Mouse (Mus musculus) c-Kit-positive CD71-positive TER-119-negative erythroid progenitor cells, embryonic 14.5 days (primary cell): ENCODE measurements around the gene Bcl2l12.

ENCODE experiments used
- DNase-seq: peaks from one replicate; pipeline ENCODE4 v3.0.0-alpha.2; 2013; ENCODE audit warnings: low read depth

Bcl2l12 gene

DNA sequence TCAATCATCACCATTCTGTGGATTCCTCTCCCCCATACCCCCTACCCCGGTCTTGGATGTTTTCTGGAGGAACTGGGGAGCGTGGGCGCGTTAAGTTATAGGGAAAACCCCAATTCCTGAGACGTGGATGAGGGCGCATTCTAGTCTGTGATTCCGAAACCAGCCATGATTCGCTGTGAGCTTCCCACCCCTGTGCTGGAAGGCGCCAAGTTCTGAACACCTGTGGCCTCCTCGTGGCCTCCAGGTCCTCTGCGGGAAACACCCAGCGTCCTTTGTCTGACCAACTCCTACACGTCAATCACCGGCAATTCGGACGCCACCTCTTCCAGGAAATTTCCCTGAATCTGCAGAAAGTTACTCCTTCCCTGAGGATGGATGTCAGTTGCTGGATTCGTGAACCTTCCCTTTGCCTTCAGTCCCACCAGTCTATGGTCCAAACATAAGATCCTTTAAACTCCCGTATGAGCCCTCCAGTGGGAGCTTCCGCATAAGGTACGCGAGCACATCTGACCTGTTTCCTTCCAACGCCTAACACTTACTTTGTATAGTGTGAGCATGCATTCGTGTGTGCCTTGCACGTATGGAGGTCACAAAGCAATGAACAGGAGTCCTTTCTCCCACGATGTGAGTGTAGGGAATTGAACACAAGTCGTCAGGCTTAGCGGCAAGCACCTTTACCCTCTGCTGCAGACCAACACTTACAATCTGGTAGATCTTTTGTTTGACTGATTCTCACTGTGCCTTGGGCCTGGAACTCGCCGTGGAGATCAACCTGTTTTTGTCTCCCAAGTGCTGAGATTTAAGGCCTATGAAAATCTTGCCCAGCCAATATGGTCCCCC is 11.4 kb downstream of the Bcl2l12 start:
- DNase-seq: no peak

DNA sequence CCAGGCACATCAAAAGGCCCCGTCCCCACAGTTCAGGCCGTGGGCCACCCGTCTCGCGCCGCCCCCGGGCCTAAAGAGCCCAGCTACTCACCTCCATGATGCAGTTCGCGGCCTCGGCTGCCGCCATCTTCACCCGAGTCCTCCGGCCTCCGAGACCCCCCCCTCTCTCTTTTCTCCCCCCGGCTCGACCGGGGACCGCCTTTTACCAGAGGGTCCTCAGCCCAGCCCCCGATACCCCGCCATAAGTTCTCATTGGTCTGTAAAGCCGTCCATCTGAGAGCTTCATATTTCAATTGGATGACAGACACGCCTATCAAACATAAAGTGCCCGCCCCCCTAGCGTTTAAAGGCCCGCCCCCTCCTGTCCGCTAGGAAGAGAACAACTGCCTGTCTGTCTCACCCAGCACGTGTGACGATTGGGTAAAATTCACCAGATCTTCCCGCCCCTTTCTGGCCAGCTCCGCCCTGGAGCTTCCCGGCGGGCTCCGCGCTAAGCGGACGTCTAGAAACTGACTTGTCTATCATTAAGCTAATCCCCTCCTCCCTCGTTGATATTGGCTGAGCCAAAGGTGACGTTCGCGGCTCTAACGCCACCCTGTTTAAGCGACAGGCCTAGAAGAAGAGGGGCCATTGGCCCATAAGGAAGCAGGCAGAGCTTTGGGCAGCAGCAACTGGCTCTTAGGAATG is 12.2 kb downstream of the Bcl2l12 start, which contains the start of gene Prmt1:
Prmt1 (minus strand) TSS at position 377 of the 687 bp plus-strand sequence.
- DNase-seq: peak; percentile 97

DNA sequence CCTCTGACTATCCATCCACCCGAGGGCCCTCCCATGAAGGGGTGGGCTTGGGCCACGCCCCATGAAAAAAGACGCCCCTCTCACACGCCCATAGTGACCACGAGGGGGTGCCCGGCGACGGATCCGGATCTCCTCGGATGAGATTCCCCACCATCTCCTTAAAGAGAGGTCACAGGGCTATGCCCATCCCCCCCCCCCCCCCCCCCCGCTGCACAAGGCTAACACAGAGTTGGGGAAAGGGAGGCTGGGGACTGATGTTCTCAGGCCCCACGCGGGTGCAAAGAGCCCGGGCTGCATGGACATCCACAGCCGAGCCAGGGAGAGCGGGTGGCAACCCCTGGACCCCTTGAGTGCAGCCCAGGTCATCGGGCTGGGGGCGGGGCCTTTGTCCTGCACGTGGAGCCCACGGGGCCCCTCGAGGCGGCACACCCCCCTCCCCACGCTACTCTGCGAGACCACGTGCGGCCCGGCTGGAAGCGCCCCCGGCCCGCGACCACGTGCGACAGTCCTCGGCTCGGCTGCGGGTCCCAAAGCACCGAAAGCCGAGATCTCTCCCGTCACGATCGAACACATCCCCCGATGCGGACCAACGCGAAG is 12.8 kb downstream of the Bcl2l12 start:
- DNase-seq: no peak

DNA sequence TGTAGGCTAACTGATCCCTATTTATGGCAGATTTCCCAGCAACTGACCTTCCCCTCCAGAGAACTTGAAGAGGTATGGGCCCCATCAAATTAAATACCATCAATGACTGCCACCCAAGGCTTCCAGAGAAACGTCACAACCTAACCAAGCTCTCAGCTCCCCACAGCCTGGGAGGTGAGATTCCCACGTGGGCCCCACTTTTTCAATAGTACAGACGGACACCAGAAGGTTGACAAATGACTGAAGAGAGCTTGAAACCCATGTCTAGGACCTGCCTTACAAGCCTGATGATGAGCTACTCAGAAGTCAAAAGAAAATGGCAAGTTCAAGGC is 13.7 kb downstream of the Bcl2l12 start:
- DNase-seq: no peak

DNA sequence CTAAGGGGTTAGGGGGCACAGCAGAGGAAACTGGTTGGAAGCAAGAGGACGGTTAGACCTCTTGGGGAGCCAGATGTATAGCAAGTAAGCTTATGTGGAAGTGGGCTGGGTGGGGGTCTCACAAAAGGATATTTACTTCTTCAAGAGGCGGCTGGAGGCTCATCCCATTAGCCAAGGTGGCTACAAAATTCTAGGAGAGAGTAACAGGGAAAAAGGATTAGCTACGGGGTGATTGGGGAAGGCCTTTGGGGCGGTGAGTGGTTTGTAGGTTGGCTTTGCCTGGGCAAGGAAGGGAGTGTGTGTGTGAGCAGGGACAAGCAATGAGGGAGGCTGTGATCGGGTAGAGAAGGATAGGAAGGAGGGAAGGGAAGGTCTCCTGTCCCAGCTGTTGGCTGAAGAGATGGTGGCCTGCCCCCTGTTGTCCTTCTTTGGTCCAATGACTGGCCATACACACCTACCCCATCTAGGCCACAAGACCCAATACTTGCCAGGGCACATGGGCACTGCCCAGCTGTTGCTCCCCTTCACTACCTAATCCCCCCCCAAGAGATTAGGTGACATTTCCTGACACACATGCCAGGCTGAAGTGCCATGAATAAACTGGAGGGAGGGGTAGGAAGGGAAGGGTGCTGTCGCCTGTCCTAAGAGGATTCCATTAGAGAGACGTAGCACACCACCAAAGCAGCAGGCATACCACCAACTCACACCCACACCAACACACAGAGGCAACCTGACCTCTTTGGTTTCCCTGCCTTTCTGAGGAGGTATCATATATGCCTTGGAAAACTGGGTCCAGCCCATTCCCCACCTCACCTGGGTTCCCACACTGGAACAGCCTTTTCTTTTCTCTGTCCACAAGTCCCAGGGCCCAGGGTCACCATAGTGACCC is 14.3 kb downstream of the Bcl2l12 start:
- no peak for DNase-seq

DNA sequence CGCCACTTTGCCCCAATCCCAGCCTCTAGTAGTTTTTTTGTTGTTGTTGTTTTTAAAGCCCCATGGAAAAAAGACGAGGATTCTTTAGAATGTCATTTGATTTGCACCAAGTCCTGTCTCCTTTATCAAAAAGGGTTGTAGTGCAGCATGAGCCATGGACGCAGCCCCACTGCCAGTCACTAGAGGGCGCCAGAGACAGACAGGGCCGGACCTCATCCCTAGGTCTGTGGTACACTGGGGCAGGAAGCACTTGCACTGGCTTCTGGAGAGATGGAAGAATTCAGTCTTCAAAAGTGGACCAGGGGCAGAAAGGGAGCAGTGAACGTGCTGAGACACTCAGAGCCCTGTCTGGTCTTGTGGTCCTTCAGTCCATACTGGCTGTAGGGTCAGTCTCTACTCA is 15.4 kb downstream of the Bcl2l12 start:
- DNase-seq: peak; percentile 73

DNA sequence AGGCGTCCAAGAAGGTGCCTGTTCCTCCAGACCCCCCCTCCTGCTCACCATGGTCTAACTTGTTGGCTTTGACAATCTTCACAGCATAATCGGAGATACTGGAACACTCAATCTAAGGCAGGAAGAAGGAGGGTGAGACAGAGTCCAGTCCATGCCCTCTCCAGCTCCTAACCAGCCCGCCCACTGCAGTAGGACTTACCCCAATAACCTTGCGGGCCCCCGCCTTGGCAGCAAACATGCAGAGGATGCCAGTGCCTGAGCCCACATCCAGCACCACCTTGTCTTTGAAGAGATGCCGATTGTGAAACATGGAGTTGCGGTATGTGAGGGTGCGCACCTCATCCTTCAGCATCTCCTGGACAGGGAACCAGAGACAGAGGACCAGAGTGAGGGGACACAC is 17.0 kb downstream of the Bcl2l12 start:
- no peak for DNase-seq

DNA sequence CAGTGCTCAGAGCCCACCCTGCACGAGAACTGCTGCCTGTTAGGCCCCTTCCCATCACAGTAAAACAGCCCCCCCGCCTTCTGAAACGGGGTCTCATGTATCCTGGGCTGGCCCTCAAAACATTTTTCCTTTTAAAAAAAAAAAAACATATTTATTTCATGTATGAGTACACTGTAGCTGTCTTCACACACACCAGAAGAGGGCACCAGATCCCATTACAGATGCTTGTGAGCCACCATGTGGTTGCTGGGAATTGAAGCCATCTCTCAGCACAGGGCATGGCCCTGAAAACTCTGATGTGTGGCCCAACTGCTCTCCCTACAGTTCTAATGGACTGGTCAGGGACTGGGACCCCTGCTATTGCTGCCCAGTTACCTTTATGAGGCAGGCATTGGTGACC is 20.2 kb downstream of the Bcl2l12 start:
- DNase-seq: no peak

DNA sequence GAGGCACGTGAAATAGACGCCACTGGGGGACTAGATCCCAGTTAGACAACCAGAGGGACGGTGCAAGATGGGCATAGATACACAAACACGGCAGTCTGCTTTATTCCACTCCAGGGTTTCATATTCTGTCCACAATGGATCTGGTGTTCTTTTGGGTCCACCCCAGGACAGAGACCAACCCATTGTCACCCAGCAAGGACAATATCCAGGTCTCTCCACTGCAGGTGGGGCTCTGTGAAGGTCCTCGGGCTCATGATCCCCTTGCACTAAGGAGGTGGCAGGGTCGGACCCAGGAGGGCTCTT is 23.4 kb downstream of the Bcl2l12 start:
- no peak for DNase-seq

DNA sequence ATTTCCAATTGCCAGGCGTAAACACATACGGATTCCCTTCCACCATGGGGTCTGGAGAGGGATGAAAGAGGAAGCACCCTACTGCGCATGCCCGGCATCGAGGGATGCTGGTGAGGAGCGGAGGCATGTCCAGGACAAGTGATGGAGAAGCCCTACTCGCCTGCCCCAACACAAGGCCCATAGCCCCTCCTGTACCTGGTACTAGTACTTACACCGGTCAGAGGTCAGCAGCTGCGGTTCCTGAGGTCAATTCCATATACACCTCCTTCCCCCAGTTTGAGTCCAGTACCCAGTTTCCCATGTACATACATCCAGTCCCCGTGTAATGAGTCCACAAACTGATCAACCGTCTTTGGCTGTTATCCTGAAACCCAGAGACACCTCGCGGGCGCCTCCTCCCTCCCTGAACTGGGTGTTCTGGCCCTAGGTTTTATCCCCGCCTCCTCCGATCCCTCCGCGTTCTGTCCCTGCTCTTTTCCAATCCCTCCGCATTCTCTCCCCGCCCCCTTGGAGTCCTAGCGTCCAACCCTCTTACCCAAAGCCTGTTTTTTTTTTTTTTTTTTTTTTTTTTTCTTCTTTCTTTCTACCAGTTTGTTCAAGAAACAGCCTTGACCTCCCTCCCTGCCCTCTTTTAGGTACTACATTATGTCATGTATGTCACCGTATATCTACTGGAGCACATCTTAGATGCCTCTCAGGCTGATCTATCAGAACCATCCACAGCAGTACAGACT is 24.0 kb downstream of the Bcl2l12 start, which contains the start of gene Cpt1c:
Cpt1c (minus strand) TSS at position 469 of the 734 bp plus-strand sequence.
- DNase-seq: peak; percentile 86

DNA sequence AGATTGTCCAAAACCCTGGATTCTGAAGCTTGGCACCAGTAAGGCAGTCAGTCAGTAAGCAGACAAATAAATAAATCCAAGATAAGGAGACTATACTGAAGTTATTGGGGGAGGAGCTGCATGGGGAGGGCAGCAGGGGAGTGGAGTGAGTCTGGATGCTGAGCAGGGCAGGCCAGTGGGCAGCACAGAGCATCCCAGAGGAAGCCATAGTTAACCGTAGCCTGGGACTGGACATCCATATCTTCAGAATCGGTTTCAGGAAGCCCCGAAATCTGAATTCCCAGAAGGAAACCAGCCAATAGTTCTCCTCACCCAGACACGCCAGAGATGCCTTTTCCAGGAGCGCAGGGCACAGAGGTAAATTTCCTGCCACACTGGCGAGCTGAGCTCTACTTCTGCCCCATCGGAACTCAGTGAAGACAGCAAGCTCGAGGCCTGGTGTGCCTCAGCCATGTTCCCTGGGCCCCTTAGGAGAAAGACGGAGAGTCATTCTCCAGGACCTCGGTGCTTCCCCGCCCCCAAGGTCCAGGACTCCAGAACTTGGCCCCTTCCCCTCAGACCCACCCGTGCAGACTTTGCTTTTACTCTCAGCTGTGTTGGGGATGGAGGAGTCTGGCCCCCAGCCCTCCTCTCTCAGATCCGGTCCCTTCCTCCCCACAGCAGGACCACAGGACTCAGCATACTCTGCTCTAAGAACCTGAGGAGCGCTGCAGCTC is 24.9 kb downstream of the Bcl2l12 start:
- no peak for DNase-seq

DNA sequence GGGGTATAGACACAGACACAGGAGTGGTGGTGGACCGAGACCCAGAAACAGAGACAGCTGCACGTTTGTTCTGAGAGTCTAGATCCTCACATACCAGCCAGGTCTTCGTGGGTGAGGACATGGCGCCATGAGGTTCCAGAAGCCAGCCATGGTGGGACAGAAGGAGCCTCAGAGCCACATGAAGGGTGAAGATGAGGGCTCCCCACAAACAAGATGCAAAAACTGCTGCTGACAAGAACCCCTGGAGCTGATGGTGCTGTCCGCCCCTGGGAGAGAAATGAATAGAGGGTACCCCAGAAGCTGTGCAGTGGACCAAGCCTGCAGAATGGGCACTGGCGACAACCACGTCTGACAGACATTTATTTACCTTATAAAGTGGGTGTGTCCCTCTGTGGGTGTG is 27.4 kb downstream of the Bcl2l12 start:
- no peak for DNase-seq

DNA sequence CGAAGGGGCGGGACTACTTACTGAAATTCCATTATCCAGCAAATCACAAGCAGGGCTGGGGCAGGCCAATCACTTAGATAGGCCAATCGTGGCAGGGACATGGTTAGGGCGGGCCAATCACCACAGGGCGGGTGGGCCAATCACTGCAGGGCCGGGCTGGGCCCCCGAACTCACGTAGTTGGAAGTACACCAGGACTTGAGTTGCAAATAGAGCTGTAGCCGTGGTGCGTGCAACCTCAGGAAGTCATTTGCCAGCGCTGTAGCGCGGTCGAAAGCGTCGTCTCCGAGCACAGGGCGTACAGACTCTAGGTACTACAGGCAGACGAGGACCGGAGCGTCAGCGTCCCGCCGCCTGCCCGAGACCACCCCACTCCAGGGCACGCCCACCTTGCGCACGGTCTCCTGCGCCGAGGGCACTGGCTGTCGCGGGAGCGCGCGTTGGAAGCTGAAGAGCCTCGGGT is 28.3 kb downstream of the Bcl2l12 start:
- DNase-seq: peak; percentile 58

DNA sequence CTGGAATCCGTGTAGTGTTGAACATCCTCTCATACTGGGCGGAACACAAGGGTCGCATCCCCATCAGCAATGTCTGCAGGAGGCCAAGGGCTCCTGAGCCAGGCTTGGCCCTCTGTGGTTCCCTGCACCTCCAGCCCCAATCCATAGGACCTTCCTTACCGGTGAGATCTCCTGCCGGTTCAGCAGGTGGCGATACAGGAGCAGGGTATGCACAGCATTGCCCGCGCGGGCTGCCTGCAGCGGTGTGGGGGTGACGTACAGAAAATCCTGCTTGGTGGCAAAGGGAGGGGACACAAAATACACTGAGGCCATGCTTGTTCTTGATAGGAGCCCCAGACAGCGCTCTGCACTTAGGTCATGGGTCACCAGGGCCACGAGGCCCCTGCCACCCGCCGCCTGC is 31.9 kb downstream of the Bcl2l12 start:
- no peak for DNase-seq

DNA sequence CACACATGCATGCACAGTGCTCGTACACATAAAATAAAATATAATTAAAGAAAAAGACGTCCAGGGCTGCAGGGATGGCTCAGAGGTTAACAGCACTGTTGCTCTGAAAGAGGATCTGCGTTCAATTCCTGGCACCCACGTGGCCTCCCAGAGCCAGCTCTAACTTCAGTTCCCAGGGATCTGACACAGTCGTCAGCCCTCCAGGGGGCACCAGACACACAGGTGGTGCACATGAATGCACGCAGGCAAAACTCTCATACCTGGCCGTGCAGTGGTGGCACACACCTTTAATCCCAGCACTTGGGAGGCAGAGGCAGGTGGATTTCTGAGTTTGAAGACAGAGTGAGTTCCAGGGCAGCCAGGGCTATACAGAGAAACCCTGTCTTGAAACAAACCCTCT is 32.5 kb downstream of the Bcl2l12 start:
- DNase-seq: no peak

DNA sequence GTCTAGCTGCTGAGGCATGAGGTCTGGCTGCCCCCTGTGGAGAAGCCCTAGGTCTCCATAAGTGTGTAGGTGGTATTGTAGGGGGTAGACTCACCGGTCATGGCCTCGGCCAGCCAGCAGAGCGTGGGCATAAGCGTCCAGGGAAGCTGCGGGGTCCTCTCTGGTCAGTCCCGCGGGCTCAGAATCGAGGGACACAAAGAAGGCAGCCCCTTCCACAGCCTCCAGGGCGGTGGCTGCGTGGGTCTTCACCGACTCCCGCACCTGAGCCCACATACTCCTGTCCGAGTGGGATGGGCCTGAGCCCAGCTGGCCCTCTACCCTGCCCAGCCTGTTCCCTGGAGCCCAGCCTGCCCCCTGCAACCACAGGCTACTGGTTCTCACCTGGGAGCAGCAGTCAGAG is 33.5 kb downstream of the Bcl2l12 start:
- no peak for DNase-seq

DNA sequence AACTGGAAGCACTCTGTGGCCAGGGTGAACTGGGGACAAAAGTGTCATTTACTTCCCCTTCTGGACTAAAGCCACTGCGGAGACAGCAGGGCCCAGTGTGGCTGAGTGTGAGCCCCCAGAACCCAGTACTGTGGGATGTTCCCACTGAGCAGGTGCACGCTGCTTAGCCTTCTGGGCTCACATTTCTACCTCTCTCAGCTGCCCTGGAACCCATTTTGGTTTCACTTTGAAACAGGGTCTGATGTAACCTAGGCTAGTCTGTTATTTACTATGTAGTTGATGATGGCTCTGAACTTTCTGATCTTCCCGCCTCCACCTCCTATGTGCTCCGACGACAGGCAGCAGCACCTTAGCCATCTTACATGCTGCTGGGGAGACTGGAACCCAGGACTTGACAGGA is 35.7 kb downstream of the Bcl2l12 start:
- no peak for DNase-seq

DNA sequence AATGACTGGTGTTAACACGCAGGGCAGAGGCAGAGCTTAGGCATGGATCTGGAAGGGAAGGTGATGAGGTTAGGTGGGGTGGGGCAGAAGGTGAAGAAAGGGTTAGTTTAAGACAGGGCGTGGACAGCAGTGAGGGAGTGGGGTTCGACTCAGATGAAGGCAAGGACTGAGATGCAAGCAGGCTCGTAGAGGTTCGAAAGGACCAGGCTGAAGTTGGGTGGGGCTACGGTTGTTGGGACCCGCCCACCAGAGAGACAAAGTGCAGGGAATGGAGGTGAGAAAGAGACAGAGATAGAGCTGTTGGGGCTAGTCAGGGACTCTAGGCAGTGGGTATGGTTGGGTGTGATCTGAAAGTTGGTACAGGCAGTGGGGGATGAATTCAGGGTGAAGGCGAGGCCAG is 36.2 kb downstream of the Bcl2l12 start:
- no peak for DNase-seq

DNA sequence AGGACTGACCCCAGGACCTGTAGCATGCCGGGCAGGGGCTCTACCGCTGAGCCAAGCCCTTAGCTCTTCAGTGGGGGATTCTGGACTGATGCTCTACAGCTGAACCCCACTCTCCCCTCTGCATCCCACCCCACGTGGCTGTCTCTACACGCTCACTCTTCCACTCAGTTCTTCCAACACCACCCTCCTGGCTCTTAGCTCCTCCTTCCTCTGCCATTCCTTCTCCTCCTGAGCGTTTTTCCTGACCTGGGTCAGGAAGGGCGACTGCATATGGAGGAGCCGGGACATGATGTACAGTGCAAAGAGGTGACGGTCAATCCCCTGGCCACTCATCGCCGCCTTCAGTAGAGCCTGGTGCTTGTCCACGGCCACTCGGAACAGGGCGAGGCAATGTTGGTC is 38.0 kb downstream of the Bcl2l12 start:
- no peak for DNase-seq

DNA sequence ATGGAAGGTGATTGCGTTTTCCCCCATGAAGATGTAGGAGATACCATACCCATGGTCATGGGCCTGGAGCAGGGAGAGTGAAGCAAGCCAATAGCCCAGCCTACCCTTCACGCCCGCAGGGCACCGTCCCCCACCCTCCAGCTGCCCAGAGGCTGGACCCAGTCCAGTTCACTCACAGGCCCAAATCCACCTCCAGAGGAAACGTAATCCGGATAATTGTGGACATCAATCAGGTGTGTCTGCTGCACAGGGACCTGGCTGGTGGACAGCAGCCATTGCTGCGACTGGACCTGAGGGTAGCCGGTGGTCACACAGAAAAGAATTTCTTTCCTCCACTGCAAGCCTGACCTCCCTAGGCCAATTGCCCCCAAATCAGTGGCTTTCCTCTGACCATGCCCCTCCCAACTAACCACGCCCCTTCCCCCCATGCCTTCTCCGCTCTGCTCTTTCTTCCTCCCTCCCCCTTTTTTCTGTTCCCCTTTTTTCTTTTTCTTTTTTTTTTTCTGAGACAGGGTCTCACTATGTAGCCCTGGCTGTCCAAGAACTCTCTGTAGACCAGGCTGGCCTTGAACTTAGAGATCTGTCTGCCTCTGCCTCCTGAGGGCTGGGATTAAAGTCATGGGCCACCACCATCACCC is 38.5 kb downstream of the Bcl2l12 start:
- DNase-seq: no peak
